Mouse (Mus musculus) cerebellum, adult 9-10 months (tissue): ENCODE results near the gene Zfp423.
A peak's percentile ranks its signal among the peaks of the same experiment; 100 is the strongest.

Source experiments
- DNase-seq: peaks from one replicate; pipeline ENCODE4 v3.0.0; 2022

Zfp423 gene

DNA sequence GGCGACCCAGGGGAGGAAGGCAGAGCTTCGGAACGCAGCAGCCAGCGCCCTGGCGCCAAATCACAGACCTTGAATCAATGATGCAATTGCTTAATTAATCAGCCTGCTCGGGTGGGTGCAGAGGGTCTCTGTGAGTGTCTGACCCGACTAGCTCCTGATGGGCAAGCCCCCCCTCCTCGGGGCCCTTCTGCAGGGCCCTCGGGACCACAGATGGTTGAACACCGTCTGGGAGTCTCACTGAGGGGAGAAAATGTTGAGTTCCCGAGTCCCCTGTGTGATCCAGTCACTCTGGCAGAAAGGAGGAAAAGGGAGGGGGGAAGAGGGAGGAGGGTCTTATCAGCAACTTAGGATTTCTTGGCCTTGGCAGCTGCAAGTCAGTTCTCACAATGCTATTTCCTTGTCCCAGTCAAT, 124.0 kb downstream of the Zfp423 start:
- no peak for DNase-seq

DNA sequence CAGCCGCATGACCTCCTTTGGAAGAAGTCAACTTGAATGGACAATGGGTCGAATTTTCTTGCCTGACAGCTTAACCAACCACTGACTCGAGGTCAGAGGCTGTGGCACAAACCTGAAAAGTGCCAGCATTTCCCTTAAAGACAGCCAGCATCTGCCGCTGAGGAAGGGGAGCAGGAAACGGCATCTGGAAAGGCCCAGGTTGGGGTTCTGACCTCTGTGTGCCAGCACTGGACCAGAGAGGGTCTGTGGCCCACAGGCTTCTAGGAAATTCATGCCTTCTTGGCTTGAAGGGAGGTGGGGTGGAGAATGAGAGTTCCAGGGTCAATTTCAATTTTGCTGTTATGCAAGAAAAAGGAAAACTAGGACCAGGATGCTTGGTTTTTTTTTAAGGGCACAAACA, 124.7 kb downstream of the Zfp423 start:
- DNase-seq, result no peak

DNA sequence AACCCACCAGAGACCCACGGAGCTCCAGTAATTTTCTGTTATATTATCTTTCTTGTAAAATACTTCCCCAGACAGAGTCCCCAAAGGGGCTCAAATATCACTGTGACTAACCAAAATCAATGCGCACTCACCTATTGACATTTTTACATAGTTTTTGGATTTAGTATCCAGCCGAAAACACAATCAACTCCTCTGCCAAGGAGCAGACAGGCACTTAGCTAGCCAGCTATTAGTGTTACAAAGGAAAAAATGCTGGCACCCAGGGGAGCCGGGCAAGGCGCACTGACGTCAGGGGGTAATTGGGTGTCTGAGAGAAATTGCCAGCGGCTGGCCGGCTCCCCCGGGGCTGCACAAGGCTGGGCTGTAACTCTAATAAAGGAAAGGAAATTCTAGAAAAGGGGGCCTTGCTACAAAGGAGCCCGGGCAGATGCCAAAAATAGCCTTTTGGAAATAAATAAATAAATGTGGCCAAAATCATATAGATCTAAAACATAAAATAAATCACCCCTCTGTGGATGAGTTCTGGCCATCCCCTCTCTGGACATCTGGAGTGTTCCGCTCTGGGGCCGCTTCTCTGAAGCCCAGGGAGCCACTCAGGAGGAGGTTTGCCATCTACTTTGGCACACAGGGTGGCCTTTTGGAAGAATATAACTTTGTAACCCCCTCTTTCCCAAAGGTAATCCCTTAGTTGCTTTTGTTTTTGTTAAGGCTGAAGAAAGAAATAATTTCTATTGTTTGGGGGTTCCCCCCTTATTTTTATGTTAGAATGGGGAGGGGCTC, 125.4 kb downstream of the Zfp423 start:
- no peak for DNase-seq

DNA sequence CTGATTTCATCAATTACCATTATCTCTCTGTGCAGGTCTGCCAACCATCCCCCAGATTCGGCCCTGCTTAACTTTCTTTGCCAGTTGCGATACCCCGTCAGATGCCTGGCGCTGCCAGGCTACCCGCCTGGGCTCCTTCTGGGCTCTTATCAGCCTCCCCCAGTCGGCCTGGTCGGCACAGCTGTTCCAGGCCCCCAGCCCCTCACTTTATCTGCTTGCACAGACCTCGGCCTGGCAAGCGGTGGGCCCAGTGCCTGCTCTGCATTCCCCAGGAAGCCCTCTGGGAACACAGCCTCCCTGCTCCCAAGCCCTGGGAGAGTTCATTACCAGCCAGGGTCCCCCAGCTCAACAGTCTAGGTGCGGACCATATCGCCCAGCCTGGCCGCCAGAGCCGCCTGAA, 126.1 kb downstream of the Zfp423 start:
- DNase-seq, result no peak

DNA sequence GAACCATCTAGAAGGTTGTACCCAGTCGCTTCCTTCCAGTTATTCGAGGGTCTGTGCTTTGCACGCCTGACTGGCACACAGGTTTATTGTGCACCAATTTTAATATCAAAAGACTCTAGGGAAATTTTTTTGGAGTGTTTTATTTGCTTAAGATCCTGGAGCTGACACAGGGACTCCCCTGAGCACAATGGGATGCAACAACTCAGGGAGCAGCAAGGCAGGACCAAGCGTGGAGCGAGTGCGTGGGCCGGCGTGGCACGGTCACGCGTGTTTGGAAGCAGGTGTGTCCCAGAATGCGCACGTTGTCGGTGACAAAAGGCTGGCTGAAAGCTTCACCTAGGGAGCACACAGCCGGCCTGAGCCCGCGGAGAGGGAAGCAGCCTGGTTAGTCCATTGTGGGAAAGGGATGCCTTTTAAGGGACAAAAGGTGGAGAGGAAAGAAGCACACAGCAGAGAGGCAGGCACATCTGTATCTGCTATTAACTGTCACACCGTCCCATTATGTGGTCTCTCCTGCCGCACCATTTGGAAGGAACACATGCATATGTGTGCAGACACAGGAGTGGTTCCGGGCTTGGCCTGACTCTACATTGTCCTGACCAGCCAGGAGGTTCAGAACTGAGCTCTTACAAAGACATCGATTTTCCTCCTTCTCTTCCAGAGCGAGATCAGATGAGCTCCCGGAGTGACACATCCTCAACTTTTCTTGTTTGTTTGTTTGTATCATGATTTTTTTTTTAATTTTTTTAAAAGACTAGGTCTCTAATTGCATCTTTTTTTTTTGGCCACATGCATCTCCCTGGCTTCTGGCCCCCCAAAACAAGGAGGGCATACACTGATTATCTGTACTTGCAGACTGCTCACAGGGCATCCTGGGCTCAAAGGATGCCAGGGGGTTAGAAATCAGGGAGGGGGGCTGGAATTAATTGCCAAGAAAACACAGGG, 126.7 kb downstream of the Zfp423 start:
- DNase-seq, result no peak

DNA sequence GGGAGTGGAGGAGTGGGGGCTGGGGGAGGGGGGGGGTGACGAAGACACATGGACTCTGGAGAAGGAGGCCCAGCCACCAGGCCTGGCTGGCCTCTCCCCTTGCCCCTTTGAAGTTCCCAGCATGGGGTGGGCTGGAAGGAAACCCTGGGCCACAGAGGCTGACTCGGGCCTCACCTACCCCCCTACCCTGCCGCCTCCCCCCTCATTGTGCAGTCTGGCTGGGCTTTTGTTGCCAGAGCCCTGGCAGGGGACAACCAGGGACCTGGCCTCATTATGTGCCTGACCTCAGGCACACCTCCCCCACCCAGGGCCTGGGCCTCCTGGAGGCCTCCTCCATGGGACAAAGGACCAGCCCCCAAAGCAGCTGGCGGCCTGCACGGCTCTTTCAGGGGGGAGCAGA, 127.8 kb downstream of the Zfp423 start:
- no peak for DNase-seq

DNA sequence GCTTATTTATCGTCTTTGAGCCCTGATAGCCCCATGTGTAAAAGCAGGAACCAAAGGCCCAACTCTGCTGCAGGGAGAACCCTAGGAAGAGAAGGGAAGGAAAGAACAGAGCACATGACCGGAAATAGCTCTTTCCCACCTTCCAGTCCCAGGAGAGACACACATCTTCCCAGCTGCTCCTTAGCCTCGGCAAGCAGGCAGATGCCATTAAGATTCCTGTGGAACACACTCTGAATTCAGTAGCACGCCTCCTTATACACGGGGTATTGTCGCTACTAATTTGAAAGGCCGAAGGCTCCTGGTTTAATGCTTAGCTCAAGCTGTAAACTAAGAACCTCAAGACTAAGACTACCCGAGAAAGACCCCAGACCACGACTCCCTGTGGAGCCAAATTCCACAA, 128.3 kb downstream of the Zfp423 start:
- no peak for DNase-seq

DNA sequence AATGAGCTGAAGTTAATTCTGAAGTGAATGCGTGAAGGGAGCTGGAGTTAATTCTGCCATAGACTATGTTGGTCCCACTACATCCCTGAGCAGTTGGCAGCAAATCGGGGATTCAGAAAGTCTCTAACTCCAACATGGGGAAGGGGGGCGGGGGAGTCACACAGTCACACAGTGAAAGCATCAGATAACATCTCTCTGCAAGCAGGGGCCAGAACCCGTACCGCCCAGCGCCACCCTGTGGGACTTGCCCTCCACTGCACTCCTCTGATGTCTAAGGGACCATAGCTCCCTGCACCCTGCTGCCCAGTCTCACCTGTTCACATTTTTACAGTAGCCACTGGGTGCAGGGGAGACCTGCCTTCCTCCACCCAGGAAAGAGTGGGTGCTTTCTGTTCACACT, 129.2 kb downstream of the Zfp423 start:
- no peak for DNase-seq

DNA sequence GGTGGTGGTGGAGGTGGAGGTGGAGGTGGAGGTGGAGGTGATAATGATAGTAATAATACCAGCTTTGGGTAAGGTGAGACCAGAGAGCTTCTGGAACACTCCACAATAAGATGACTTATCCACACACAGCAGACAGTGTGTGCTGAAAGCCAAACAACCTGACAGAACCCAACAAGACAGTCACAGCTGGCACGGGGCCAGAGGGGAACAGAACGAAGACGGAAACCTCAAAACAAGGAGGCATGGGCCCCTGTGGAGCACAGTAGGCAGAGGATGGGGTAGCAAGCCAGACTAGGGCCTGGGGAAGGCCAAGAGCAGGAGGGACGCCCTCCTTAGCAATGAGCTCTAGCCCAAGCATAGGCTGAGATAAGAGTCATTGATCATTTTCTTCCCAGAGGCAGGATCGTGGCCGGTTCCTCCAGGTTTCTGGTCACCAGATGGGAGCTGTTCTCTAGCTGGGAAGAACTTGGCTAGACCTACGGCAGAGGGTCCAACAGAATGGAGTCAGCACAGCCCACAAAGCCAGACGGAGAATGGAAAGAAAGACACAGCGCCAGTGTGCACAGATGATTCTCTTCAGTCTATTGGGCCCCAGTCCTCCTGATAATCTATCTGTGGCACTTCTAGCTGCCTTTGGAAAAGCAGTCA, 133.3 kb downstream of the Zfp423 start:
- peak; percentile 32 for DNase-seq

DNA sequence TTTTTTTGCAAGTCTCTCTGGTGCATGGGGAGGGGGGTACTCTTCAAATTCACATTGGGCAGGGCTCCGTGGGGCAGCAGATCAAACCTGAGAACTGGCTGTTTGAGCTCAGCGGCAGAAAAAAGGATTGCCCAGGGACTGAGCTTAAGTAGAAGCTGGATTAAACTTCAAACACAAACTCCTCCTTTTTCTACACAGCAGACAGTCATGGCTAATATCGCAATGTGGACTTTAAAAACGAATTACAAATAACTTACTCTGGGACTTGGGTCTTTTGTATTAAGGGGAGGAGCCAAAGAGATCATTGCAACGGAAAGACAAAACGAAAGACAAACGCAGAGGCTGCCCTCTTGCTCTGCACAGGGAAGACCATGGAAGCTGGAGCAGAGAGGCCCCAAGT, 136.2 kb downstream of the Zfp423 start:
- no peak for DNase-seq

DNA sequence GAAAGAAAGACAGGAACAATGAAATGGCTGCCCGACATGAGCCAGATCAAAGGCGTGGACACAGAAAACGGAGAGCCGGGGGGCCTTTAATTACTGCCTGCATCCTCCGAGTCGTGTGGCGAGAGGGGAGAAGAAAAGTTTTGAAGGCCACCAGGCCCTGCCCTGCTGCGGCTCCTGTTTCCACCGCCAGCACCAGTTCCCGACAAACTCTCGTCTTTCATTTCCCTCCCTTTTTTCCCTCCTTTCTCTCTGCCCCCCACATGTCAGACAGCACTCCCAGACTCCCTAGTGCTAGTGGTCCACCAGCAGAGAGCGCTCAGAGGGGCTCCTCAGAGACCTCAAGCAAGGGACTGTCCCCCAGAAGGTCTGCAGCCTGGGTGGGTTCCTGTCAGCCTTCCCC, 136.7 kb downstream of the Zfp423 start:
- no peak for DNase-seq

DNA sequence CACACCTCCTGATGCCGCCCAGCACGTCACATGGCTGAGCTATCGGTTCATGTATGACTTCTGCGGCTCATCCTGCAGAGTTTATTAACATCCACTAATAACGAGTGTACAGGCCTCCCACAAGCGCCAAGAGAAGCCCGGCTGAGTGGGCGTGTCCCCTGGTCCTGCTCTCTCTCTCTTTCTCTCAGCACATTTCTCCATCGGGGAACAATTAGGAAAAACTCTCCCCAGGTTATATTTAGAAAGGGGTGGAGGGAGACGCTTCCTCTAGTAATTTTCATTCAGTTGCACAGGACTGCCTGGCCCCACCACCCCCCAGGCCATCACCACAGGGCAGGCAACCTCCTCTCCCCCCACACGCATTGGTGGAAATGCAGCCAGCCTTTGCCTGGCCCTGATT, 137.2 kb downstream of the Zfp423 start:
- DNase-seq, result no peak

DNA sequence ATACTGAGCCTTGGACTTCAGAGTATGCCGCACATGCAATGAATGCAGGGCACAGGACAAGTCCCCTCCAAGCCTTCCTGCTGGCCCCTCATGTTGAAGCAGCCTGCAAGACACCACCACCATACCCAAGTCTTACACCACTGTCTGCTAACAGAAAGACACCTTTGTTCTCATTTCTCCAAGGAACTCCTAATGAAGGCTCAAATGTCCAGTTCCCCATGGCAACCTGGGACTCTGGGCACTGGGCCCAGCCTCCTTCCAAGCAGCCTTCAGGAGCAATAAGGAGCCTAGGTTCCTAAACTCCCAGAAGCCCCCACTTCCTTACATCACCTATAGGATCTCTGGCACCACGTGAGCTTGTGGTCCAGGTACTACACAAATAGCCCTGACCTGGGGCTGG, 137.7 kb downstream of the Zfp423 start:
- DNase-seq, result no peak

DNA sequence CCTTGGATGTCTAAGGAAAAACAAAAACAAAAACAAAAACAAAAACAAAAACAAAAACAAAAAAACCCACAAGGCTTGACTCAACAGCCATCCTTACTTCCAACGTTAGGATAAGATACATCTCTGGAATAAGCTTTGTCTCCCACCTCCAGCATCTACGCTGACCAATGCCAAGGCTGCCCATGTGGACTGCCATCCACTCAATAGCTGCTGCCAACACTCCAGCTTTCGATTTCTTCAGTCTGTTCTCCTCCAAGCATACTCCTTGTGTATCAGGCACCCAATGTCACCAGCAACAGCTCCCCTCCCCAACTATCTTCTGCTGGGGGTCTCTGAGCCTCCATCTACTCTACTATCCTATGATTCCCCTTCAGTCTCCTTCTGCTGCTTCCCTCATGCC, 140.1 kb downstream of the Zfp423 start:
- no peak for DNase-seq

DNA sequence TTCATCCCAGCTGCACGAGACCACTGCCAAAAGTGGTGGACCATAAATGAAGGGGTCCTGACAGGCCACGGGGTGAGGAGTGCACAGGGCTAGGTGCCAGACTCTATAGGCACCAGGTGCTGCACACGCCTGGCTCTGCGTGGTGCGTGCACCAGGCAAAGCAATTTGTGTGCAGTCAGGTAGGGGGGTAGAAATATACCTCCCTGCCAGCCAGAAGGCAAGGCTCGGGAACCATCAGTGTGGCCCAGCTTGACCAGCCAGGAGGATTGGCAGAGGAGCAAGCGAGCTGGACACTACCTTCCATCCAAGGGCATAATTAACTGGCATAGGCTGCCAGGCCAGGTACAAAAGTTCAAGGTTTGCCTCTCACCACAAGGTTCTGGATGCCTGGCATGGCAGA, 140.9 kb downstream of the Zfp423 start:
- peak; percentile 54 for DNase-seq

DNA sequence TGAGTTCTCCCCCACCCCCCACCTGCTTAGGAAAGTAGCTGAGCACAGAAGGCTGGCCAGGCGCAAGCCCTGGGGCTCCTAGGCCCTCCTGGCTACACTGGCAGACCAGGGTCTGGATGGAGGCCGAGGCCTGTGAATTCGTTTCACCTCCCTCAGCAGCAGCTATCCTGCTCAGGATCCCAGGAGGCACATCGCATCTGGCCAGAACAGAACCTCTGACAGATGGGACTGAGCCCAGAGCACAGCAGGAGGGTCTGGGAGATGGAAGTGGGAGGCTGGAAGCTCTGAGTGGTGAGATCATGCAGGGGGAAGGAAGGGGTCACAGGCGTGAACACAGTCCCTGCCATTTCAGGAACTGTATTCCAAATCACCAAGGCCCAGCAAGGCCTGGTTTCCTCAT, 143.3 kb downstream of the Zfp423 start:
- DNase-seq, result no peak

DNA sequence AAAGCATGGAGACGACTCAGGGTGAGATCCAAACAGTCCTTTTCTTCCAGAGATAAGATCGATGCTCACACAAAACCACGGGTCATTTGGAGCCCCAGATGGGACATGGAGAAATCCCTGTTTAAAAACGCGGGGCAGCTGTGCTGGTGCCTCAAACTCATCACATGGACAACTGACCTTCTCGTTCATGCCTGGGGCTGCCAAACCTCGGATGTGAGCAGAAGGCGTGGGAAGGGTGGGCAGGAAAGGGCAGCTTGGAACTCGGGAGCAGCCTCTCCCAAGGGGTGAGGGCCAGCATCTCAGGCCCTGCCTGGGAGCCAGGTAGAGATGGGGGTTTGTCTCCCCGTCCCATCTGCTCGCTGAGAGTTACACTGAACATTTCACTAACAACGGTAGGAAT, 146.7 kb downstream of the Zfp423 start:
- no peak for DNase-seq

DNA sequence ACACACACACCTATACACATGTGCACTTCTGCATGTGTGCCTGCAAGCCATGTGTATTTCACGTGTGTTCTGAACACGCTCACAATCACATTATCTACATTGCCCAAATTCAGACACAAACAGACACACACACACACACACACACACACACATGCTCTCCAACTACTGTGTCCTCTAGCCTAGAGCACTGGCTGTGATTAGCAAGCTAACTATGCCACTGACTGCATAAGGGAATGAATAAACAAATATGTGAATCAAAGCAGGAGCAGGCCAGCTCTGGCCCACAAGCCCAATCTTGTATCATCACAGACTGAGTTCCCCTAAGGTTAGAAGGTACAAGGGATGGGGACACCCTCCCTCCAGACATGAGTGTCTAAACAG, 147.3 kb downstream of the Zfp423 start:
- no peak for DNase-seq

DNA sequence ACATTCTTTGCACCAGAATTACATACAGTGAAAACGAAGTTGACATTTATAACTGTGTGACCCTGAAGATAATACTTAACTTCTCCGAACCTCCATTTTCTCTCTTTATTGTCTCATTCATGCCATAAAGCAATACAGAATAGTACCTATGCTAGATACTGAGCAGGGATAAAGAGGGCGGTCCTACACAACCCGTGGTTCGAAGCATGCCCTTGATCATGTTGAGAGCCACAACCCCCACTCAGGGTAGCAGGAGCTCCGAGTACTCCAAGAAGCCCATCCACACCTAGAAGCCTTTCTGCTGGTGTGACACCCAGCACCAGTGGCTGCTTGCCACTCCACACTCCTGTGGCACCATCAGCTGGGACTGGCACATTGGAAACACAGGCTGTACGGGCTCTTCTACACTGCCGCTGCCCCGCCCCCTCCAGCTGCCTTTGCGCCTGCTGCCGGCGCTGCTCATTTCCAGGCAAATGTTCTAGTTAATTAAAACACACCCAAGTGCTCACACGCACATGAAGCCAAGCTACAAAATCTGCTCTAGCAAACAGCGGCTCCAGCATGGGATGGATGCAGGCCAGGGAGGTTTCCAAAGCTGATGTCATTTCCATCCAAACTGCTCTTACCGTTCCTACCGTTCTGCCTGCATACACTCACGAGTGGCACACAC, 147.9 kb downstream of the Zfp423 start:
- peak; percentile 44 for DNase-seq

DNA sequence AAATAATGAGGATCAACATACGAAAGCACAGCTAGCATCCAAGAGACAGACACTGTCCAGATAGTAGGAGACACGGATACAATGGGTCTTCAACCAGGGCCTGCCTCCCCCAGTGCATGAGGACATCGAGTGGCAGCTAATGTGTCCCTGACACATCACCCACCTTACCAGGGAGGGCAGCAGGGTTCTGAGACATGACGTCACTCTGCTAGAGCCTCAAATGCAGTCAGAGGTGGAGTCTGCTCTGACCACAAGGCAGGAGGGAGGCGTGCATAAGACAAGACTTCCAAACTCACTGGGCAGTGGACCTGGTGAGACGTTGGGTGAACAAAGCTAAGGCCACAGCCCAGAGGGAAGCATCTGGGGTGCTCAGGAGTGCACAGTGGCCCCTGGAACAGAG, 148.6 kb downstream of the Zfp423 start:
- DNase-seq, result no peak

DNA sequence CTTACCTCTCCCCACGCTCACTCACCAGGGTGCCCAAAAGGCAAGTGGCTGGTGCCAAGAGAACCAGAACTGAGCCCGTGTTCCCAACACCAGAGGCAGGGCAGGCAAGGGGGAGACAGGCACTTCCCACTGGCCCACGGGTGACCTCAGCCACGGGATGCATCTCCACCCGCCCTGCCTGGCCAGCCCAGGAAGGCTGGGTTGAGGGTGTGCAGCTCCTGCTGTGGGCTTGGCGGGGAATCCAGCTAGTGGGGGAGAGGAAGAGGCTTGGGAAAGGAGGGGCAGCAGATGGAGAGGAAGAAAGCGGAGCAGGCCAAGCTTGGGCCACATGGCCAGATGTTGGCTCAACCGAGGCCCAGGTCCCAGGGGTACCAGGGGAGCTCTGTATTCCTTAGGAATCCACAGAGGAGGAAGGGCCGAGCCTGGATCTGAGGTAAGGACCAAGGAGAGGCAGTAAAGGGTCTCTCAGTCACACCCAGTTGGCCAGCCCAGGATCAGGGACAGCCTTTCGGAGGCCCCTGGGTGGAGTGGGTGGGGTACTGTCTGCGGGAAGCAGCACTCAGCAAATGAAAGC, 155.0 kb downstream of the Zfp423 start:
- DNase-seq, result no peak

DNA sequence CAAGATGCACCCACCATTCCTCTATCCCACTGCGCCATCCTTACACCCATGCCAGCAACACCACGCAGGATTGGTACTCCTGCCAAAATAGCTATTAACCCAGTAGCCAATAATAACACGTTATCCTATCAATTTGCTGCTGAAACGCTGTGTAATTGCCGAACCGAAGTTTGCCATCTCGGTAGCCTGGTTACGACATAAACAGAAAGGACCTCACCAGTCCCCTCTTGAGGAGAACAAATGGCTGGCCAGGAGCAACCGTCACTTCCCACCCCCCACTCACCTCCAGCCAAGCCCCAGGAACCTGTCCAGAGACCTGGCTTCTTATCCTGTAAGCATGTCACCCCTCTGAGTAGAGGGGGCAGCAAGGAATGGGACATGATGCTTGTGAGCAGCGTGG, 156.0 kb downstream of the Zfp423 start:
- DNase-seq, result no peak

DNA sequence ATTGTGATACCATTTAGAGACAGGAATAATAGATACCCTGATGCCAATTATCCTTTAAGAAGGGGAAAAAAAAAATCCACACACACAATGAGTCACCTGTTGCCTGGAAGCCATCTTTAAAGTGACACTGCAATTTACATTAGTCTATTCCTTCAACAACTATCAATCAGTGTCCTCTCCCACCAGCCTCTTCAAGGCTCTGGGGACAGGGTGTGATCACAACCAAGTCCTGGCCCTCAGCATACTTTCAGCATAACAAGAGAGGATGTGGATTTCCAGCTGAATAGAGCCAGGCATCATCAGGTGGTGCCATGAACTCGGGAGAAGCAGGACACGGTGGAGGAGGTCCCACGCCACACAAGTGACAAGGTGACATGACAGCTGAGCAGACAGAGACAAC, 156.8 kb downstream of the Zfp423 start:
- DNase-seq, result no peak
